Mouse (Mus musculus) hematopoietic stem cell, adult 5-6 weeks (primary cell): ENCODE measurements around the gene Smcr8. TPM values are rescaled to one million over a fixed set of nuclear protein-coding genes. Genes with fewer than 3 reads are reported as not detected.
"Not testable (repeated sequence)": the region's sequence is repeated elsewhere in the genome, so short reads cannot be mapped to it uniquely, and the experiment has no call there.

ENCODE experiments used
- ATAC-seq, 2 experiments: fragments of 125-278 bp in 1 of 2; replicated peaks in 1 of 2; 2 replicates each; pipeline ENCODE4 v1.8.0; 2016 to 2017; ENCODE audit warnings: inconsistent platforms in 2 of 2, mild to moderate bottlenecking in 2 of 2, moderate number of reproducible peaks in 2 of 2, low read depth in 1 of 2, moderate TSS enrichment in 1 of 2; ENCODE audit not compliant: low FRiP score in 2 of 2, poor library complexity in 2 of 2, severe bottlenecking in 2 of 2, insufficient read depth in 1 of 2, low TSS enrichment in 1 of 2
- total RNA-seq: library from RNA; stranded (forward); fragments of 172-1452, 232-1000 nt; gene quantifications from 2 replicates; pipeline ENCODE4 v1.2.3, GENCODE M21; 2017

Gene Smcr8
- total RNA-seq, 1 experiment from 2014 or later = 16.1 TPM

DNA sequence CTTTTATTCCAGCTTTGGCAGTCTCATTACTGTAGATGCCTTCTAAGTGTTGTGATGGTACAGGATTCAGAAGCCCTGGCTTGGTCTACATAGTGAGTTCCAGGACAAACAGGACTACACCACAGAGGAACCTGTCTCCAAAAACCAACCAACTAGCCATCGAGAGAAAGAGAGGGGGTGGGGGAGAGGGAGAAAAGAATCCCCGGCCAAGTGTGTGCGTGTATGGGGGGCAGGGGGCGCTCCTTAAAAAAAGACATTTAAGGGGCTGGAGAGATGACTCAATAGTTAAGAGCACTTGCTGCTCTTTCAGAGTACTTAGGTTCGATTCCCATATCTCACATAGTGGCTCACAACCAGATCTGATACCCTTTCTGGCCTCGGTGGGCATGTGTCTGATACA lies 1.7 kb upstream of the Smcr8 start:
- ATAC-seq = no peak

GRCm38 (mm10) chr11:60776107-60776828 lies 1.1 kb upstream of the Smcr8 start:
- ATAC-seq = no peak

GRCm38 (mm10) chr11:60777801-60778370 lies 562 bp downstream of the Smcr8 start:
- ATAC-seq = no peak

DNA sequence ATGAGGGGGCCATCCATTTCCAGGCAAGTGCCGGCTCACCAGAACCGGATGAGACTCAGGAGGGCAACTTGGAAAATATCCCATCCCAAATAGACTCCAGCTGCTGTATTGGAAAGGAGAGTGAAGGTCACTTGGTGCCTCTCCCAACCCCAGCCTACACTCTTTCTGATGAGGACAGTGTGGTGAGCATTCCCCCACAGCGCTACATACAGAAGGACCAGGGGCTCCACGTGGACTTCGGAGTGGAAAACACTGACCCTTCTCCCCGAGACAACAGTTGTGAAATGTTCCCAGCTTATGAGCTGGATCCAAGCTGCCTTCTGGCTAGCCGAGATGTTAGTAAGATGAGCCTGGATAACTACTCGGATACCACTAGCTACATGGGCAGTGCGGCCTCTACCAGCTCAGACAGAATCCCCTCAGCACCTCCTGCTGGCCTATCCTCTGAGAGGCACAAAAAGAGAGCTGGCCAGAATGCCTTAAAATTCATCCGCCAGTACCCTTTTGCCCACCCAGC lies 2.4 kb downstream of the Smcr8 start:
- no peak for ATAC-seq

GRCm38 (mm10) chr11:60784179-60784922 lies 7.0 kb downstream of the Smcr8 start:
- ATAC-seq = peak in 1 of 2 experiments; percentile 63; a peak in 2 of 4 replicates

- ATAC-seq = peak; percentile 51 to 53; a peak in 2 of 4 replicates
Measured at GRCm38 (mm10) chr11:60787595-60787994, 10.3 kb downstream of the Smcr8 start.

GRCm38 (mm10) chr11:60790472-60790871 lies 13.1 kb downstream of the Smcr8 start:
- ATAC-seq = no peak

DNA sequence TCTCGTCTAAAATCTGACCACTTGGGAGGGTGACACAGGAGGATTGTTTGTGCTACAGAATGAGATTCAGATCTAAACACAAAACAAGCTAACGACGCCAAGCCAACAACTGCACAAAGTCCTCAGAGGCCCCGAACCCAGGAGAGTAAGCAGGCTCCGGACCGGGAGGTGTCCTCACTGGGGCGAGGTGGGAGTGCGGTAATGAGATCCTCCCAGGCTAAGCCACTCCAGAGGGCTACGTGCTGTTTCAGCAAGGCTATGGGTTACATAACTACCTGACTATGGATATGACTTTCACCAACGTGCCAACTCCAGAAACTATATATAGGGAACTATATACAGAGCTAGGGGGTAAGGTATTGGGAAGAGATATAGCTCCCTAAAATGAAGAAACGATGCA lies 19.0 kb downstream of the Smcr8 start:
- ATAC-seq = no peak

GRCm38 (mm10) chr11:60799977-60800376 lies 22.7 kb downstream of the Smcr8 start:
- ATAC-seq = no peak

DNA sequence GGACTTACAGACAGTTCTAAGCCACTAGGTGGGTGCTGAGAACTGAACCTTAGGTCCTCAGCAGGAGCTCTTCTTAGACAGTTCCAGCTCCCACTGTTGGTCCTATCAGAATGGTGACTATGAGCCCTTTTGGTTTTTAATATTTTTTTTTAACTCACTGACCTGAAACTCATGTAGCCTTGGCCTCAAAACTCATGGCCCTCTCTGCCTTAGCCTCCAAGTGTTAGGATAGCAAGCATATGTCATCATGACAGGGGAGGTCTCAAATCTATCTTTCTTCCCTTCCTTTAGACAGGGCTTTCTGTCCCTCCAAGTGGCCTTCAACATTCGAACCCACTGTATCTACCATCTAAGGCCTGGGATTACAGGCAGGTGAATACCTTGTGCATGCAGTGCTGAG lies 23.6 kb downstream of the Smcr8 start:
- no peak for ATAC-seq

GRCm38 (mm10) chr11:60808286-60809070 lies 31.2 kb downstream of the Smcr8 start:
- no peak for ATAC-seq

- ATAC-seq = no peak
Measured at GRCm38 (mm10) chr11:60809546-60809945, 32.2 kb downstream of the Smcr8 start.

DNA sequence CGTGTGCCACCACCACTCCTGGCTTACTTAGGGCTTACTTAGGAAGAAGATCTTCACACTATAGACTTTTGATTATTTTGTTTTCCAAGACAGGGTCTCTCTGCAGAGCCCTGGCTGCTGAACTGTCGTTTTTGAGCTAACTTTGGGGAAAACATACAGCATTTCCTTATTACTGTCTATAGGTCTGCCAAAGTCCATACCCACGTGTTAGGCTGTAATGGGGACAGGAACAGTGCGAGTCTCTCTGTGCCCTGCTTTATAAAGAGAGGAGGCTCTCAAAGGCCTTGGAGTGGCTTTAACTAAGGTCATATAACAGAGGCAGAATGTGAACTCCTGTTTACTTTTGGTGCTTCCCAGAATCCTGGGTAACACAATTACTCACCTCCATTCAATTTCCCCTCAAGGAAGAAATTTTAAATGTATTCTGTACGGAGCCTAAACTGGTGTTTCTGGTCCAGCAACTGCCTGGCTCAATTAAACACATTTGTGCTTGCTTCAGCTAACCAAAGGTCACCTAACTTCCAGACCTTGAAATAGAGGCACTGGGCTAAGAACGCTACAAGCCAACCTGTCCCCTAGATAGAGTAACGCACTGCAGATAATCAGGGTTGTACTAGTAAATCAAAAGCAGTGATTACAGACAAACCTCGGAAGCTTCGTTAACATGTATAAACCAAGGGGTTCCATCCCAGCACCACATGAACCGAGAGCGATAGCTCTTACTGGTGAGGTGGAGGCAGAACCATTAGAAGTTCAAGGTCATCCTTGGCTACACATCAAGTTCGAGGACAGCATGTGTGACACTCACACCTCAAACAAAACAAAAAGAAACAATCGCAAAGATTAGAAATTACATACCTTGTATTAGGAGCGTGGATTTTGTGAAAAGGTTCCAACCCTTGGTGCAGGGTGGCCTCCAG lies 33.0 kb downstream of the Smcr8 start:
- 0 out of 4 replicates have a peak, but pooled peaks of 1 of the 2 experiments have one; percentile 2 for ATAC-seq

DNA sequence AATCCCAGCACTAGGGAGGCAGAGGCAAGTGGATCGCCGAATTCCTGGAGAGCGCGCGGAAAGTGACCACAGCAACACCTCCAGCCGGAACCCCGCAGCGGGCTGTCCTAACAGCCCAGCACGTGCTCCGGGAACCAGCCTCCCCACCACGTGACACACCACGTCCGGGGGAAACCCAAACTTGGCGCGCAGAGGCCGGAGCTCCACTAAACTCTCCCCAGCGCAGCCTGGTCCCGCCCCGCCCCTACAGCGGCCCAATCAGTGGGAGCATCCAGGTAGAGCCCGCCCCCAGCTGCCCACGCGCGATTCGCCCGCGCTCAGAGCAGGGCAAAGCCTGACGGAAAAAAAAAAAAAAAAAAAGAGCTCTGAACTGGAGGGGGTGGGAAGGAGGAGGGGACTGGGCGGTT lies 33.7 kb downstream of the Smcr8 start:
- ATAC-seq = peak; percentile 99

DNA sequence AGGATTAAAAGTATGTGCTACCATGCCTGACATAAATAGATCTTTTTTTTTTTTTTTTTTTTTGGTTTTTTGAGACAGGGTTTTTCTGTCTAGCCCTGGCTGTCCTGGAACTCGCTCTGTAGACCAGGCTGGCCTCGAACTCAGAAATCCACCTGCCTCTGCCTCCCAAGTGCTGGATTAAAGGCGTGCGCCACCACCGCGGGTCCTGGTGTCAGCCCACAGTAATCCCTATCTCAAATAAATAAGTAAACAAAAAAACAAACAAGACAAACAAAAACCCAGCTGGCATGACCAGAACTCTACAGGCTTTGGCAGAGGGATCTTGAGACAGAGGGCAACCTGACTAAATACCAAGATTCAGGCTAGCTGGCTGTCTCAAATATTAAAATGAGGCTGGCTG lies 34.3 kb downstream of the Smcr8 start, which contains the start of gene Shmt1:
Shmt1 (minus strand) TSS at position 101 of the 400 bp plus-strand sequence.
- ATAC-seq = not testable (repeated sequence)

DNA sequence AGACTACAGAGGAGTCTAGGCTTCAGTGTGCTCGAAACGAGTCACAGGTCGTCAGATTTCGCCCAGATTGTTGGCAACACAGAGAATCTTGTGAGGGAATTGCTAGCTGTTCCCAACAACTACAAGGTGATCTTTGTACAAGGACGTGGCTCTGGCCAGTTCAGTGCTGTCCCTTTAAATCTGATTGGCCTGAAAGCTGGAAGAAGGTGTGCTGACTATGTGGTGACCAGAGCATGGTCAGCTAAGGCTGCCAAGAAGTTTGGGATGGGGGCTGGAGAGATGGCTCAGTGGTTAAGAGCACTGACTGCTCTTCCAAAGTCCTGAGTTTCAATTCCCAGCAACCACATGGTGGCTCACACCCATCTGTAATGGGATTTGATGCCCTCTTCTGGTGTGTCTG lies 39.1 kb downstream of the Smcr8 start:
- ATAC-seq = no peak
